Mouse (Mus musculus): ENCODE measurements around the gene Il1r1.

The Il1r1 gene

DNA sequence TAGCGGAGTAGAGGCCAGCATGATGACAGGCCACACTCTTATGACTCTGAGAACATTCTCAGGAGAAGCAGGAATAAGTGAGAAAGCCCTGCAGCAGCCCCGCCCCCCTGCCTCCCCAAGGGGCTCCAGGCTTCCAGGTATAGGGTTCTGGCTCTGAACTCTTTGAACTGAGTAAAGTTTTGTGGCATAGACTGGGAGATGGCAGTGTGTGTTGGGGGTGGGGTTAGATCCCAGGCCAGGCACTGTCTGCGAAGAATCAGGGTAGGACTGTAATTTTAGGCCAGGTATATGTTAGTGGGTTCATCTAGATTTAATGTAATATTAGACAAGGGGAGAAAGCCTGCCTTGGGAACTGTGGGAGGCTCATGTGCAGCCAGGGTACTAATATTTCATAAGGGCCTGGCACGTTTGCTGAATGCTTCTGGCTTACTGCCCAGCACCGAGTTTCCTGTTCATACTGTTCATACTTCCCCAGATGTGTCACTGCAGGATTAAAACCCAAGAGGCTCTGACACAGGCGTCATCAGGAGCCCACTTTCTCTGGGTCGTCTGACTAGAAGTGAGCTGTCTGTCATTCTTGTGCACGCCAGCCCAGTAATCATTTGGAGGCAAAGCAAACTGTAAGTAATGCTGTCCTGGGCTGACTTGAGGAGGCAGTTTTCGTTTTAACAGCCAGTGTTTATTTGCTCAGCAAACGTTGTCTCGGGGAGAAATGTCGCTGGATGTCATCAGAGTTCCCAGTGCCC, at the start of gene Il1r1:
Gene Il1r1, plus strand, starts transcription at position 542 of the 746 bp plus-strand sequence.
- in situ Hi-C loops (cut with MboI; ENCODE audit: unreplicated experiment in 2 of 2): no loop called here

DNA sequence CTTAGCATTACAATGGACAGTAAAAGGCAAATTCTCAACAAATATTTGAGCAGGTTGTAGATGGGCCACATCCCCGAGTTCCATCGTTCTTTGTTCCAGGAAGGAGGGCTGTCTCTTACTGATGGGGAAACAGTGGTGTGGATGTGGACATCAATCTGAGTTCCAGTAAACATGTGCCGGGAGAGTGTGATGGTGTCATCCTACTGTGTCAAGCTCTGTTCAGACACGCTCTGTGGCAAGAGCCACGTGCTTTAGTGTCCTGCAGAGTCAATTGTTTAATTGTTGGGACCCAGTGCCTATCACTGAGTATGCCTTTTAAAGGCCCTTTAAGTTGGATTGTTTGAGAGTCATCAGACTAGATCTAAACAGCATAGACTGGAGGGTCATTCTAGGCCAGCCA, 49.8 kb upstream of the Il1r1 start:
- in situ Hi-C loops (cut with MboI; ENCODE audit: unreplicated experiment in 2 of 2): no loop called here

DNA sequence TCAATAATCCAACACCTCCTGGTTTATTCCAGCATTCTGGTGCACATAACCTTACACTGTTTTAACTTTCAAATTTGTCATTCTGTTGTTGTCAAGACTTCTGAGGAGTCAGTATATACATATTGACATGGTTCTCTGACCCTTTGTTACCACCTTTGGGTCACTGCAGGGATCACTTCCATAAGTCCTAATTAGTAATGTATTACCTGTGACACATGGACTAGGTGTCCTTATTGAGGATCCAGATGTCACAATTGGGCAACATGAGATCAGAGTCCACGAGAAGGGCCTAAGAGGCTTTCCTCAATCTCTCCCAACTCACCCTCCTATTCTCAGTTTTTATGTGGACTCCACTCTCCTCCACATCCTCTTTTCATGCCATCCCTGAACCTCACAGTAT, 49.1 kb upstream of the Il1r1 start:
- in situ Hi-C loops (cut with MboI; ENCODE audit: unreplicated experiment in 2 of 2): no loop called here

DNA sequence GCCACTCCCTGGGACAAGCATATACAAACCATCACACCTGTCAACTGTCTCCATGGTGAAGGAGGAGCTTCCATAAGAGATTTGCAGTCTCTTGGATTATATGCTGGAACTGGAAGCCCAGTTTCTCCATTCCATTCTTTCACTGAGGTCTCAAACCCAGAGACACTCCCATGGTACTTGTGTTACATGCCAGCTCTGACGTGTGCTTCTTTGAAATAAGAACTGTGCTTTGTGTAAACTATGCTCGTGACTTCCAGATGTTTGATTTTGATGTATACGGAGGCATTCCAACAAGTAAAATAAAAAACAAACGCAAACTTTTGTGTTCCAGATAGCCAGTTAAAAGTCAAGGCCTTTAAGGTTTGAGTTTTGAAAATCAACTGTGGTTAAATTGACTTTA, 45.8 kb upstream of the Il1r1 start:
- in situ Hi-C loops (cut with MboI; ENCODE audit: unreplicated experiment in 2 of 2): no loop called here

DNA sequence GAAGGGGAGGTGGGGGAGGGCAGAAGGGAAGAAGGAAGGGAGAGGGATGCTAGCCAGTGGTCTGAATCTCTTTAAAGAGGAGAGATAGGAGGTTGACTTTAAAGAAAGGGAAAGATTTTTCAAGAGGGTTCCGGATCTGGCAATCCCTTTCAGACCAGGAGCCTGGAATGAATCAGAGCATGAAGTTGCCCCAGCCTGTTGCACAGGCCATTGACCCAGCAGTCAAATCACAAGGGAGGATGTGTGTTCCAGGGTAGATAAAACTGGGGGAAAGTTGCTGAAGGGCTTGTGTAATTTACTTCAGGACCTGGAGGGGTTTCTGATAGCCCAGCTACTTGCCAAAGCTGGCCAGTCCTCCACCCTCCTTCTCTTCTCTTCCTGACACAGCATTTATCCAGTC, 45.4 kb upstream of the Il1r1 start:
- in situ Hi-C loops (cut with MboI; ENCODE audit: unreplicated experiment in 2 of 2): no loop called here

DNA sequence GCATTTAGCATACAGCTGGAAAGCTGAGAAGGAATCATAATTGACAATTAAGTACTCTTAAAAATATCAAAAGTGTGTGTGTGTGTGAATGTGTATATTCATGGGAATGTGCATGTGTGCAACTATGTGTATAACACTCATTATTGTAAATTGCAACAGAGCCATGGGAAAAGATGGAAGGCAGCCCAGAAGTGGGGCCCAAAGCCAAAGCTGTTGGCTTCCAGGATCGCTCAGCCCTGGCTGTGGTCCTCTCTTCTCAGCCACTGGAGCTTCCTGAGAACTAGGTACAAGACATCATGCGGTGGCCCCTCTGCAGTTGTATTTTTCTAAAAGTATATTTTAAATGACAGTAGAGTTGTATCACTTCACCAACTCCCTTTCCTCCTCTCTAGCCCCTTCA, 44.0 kb upstream of the Il1r1 start:
- in situ Hi-C loops (cut with MboI; ENCODE audit: unreplicated experiment in 2 of 2): no loop called here

DNA sequence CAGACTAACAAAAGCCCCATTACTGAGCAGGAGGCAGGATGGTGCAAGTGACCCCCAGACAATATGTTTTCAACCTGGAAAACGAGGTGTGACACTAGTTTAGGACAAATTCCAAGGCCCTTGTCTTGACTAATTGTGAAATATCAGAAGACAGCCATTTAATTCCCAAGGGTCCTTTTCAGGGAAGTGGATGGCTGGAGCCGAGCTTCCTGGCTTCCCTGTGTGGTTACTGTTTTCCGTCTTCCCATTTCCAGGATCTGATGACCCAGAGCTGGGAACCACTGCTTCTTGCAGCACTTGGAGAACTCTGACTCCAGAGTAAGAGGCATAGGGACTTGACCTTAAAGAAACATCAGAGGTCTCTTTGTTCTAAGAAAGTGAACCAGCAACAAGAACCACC, 43.2 kb upstream of the Il1r1 start:
- in situ Hi-C loops (cut with MboI; ENCODE audit: unreplicated experiment in 2 of 2): no loop called here

DNA sequence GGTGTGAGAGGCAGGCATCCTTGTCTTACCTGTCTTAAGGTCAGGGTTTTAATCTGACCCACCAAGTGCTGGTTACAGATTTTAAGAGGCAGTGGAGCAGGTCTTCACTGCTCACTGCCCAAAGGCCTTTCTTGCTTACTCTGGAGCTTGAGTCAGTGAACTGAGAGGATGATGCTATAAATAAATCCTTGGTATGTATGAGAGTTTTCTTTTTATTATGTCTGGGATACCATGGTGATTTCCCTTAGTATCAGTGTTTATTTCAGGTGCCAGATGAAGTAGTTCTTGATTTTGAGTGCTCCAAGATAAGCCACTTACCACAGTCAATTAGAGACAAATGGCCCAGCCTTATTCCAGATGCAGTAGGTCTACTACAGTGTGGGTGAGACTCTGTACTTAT, 41.5 kb upstream of the Il1r1 start:
- in situ Hi-C loops (cut with MboI; ENCODE audit: unreplicated experiment in 2 of 2): no loop called here

DNA sequence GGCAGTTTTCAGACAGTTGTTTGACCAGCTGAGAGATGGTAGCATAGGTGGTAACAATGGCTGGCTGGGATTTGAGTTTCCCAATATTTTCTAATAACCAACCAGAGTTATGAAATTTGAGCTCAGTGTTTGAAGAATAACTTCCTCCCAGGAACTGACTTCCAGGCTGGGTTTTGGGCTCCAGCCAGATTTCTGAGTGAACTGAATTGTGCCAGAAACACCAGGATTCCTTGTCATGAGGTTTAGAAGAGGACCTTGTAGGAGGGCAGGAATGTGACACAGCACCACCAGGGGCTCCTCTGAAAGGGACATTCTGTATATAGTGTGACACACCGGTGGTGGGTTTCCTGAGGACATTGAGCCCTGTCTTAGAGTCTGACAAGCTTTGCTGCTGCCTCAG, 36.9 kb upstream of the Il1r1 start:
- in situ Hi-C loops (cut with MboI; ENCODE audit: unreplicated experiment in 2 of 2): no loop called here

DNA sequence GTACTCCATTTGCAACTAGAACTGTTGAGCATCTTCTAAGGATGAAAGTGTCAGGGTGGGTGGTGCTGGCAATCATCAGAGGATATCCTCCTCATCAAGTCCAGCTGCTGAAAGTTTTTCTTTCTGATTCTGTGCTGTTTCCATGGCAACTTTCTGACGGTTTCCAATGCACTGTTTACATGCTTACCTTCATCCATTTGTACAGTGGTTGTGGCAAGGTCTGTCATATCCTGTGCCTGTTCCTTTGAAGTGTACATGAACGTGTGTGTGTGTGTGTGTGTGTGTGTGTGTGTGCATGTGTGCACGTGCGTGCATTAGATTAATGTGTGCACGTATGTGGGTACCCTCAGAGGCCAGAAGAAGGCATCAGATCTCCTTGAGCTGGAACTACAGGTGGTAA, 34.9 kb upstream of the Il1r1 start:
- in situ Hi-C loops (cut with MboI; ENCODE audit: unreplicated experiment in 2 of 2): no loop called here

DNA sequence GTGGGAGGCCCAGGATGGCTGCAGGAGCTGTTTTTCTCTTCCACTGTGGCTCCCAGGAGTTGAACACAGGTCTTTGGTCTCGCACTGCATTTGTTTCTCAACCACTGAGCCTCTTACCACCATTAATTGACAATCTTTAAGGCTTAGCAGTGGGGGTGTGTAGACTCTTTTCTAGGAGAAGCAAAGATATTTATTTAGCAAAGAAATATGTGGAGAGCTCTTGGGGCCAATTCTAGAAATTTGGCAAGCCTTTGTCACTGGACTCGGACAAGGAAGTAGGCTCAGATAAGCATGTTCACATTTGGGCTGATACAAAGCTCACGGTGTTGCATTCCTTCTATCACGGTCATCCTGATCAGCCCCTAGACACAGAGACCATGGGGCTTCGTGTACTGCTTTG, 34.0 kb upstream of the Il1r1 start:
- in situ Hi-C loops (cut with MboI; ENCODE audit: unreplicated experiment in 2 of 2): no loop called here

DNA sequence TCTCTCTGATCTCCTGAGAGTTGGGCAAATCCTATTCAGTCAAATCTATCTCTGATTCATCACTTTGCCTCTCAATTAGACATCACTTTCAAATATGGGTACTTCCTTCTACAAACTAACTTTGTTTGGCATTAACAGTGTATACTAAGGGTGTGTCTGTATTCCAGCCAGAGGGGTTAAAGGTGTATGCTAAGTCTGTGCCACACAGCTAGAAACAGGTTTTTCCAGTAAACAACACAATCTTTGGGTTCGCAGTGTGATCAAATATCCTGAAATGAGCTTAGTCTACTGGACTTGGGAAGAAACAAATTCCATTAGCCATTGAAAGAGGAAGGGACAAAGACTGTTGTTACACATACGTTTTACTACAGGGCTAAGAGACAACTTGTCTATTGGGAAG, 30.6 kb upstream of the Il1r1 start:
- in situ Hi-C loops (cut with MboI; ENCODE audit: unreplicated experiment in 2 of 2): no loop called here

DNA sequence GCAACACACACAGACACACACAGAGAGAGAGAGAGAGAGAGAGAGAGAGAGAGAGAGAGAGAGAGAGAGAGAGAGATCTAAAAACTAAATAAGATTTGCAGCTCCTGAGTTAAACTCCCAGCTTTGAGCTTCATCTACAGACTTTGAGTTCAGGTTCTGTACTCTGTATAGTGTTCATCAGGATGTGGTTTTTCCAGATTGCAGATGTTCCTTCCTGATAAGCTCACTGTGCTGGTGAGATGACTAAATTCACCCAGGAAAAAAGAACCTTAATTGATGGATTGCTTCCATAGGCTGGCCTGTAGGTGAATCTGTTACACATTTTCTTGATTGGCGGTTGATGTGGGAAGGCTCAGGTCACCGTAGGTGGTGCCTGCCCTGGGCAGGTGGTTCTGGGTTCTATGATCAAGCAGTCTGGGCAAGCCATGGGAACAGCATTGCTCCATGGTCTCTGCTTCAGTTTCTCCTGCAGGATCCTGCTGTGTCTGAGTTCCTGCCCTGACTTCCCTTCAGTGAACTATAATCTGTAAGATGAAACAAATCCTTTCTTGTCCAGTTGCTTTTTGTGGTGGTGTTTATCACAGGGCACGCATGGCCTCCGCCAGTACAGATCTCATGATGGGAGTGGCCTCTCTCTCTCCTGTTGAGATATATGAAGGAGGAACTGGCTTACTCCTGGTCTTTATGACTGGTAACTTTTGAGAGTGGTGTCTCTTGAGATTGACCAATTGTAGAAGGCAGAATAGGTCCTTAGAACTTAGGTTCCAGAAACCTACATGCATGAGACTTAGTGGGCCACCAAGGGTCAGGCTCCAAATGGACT, 11.3 kb upstream of the Il1r1 start:
- in situ Hi-C loops (cut with MboI; ENCODE audit: unreplicated experiment in 2 of 2): no loop called here

DNA sequence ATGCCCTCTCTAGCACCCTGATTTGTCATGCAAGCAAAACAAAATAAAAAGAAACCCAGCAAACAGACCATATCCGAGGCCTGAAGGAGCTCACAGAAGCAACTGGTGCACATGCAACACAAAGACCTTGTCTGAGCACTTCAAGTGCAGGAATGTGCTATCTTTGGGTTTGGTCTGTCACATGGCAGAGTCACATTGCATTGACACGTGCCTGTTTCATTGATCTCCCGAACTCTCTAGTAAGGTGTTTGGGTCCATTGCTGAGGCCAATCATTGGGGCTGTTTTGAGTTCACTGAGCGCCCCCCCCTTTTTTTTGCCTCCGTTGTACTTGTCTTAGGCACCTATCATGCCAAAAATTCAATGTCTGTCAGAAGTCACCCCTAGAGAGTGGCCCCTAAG, 7.4 kb upstream of the Il1r1 start:
- in situ Hi-C loops (cut with MboI; ENCODE audit: unreplicated experiment in 2 of 2): no loop called here

DNA sequence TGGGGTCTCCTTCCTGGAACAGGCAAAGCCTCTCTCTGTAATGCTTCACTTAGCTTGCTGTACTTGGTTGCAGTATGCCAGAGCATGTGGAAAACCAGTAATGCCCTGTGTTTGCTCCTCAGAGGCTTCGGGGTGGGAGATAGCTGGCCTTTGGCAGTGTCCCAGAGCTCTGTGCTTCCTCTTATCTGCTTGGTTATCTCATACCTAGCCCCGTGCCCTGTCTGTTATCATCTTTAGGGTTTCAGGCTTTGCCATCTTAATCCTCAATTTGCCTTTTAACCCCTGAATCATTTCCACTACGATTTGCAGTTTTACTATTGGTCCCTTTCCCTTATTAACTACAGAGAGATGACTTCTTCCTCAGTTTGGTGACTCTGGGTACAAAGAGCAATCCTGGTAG, 6.3 kb upstream of the Il1r1 start:
- in situ Hi-C loops (cut with MboI; ENCODE audit: unreplicated experiment in 2 of 2): no loop called here

DNA sequence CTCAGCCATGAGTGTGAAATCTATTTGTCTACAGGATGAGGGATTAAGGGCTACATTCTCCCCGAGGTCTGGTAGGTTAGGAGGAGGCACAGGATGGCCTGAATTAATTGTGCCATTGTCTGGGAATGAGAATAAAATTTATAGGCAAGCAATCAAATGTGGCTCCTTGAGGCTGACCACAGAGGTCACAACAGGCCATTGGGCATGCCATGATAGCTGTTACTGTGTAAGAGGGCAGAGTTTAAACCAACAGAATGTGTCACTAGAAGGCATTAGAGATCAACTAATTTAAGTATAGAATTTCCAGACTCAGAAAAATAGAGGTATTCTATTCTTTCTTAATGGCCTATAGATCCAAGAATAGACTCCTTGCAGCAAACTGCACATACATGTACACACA, 4.3 kb upstream of the Il1r1 start:
- in situ Hi-C loops (cut with MboI; ENCODE audit: unreplicated experiment in 2 of 2): no loop called here

DNA sequence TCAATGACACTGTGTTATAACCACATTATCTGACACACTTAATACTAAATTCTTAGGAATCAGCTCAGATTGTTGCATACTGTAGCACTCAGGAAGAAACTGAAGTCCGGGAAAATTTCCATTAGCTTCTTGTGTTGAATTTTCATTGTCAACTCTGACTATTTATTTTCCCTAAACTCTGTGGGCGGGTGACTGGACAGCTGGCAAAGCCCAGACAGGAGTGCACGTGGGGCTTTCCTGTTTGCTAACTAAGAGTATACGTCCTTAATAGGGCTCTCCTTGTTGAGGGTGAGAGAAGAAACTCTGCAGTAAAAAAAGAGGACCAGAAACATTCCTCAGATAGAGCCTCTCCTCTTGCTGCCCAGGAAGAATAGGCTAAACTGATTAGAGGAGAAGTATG, 3.0 kb upstream of the Il1r1 start:
- in situ Hi-C loops (cut with MboI; ENCODE audit: unreplicated experiment in 2 of 2): no loop called here

DNA sequence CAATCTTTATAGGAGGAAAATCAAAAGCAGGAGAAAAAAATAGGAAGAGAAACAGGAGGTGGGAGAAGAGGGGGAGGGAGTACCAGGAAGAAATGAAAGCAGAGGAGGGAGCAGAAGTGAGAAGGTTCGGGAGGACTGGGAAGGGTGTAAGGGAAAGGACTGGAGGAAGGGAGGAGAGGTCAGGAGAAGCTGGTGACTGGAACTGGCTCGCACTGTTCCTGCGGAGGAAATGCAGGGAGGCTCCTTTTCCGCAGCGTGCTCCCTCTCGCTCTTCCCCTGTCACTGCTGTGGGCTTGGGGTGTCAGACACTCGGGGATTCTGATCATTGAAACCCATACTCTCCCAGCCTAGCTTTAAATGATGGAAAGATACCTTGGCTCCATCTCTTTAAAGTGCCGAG, 2.2 kb upstream of the Il1r1 start:
- in situ Hi-C loops (cut with MboI; ENCODE audit: unreplicated experiment in 2 of 2): no loop called here

DNA sequence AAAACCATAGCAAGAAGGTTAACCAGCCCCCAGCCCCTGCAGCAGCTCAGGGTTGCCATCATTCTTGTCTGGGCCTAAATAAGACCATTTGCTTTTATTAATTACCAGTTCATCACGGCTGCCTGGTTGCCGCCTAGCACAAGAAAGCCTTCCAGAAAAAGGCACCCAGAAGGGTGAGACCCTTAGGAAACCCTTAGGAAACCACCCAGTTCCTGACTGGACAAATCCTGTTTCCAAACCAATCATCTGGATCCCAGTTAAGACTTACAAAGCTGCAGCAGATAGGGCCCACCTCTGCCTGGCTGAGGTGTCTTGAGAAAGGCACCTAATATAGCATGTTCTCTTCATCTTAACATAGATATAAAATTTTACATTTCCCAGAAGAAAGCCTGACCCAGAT, 1.3 kb upstream of the Il1r1 start:
- in situ Hi-C loops (cut with MboI; ENCODE audit: unreplicated experiment in 2 of 2): no loop called here

DNA sequence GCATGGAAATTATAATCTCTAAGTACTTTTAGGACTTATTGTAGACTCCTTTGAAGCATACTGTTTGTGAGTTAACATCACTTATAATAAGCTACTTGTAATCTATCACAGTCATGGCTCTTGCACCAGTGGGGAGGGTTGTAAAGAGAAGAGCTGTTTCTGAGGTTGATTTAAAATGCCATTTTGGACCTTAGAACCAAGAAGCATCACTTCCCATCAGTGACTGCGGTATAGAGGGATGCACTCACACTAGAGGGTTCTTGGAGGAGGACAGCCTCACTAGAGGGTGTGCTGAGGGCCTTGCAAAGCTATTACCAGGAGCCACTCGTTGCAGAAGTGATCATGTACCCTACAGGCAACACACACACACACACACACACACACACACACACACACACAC, 700 bp downstream of the Il1r1 start:
- in situ Hi-C loops (cut with MboI; ENCODE audit: unreplicated experiment in 2 of 2): no loop called here

DNA sequence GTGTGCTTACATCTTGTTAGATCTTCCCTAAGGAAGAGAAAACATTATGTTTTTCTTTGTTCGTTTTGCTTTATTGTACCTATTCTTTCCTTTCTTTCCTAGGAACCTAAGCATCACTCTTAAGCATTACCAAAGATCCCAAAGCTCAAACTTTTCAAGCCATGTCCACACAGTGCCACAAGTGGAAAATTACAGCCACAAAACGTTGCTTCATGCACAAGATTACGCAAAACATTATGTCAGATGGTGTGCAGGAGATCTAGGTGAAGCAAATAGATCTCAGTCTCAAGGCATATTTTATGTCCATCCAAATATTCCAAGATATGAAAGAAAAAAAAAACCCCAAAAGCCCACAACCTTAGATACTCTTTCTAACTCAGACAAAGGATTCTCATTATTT, 4.2 kb downstream of the Il1r1 start:
- in situ Hi-C loops (cut with MboI; ENCODE audit: unreplicated experiment in 2 of 2): no loop called here

DNA sequence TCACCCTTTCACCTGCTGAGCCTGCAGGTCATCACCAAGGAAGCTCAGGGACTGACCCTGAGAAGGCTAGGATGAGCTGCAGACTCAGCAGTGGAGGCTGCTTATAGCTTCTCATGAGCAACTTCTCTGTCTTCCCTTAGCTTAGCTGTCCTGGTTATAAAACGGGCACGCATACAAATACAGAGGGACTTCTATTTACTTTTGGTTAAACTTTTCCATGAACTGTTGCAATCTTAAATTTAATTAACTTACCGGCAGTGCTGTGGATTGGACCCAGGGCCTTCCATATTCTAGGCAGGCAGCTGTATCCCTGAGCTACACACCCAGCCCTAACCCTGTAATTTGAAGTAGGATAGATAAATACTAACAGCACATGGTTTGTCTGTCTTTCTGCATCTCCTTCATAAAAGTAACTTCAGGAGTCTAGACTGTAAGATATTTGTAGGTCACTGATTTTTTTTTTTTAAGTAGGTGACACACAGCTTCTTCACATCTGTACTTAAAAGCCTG, 4.9 kb downstream of the Il1r1 start:
- in situ Hi-C loops (cut with MboI; ENCODE audit: unreplicated experiment in 2 of 2): no loop called here
